Mouse (Mus musculus) layer of hippocampus, postnatal 25 days (tissue): ENCODE measurements around the gene Lgi1. TPM values are rescaled to one million over a fixed set of nuclear protein-coding genes. Genes with fewer than 3 reads are reported as not detected.
A peak's percentile ranks its signal among the peaks of the same experiment; 100 is the strongest.

Experiments used
- DNase-seq, 2 experiments: peaks; one replicate each; pipeline ENCODE4 v3.0.0; 2022; ENCODE audit warnings: mixed read lengths in 2 of 2, low spot score in 1 of 2; ENCODE audit errors: extremely low spot score in 1 of 2
- total RNA-seq, 2 experiments: library from RNA; stranded (reverse); gene quantifications; 2 replicates each; pipeline ENCODE4 v1.2.3; 2021

Gene Lgi1
- total RNA-seq, 2 experiments from 2014 or later = 181 to 207 TPM

- peak in 1 of 2 experiments; percentile 53 for DNase-seq
Observed at GRCm38 (mm10) chr19:38324147-38325028, 60.1 kb downstream of the Lgi1 start.

GRCm38 (mm10) chr19:38325029-38325398, 60.7 kb downstream of the Lgi1 start:
- DNase-seq = no peak

- no peak for DNase-seq
Observed at GRCm38 (mm10) chr19:38325854-38326253, 61.5 kb downstream of the Lgi1 start.

GRCm38 (mm10) chr19:38327002-38327401, 62.7 kb downstream of the Lgi1 start:
- DNase-seq = no peak

- no peak for DNase-seq
Observed at GRCm38 (mm10) chr19:38328010-38328409, 63.7 kb downstream of the Lgi1 start.

- DNase-seq = no peak
Observed at GRCm38 (mm10) chr19:38329257-38329656, 64.9 kb downstream of the Lgi1 start.

- DNase-seq = no peak
Observed at GRCm38 (mm10) chr19:38331072-38331471, 66.7 kb downstream of the Lgi1 start.

- no peak for DNase-seq
Observed at GRCm38 (mm10) chr19:38332245-38332644, 67.9 kb downstream of the Lgi1 start.

GRCm38 (mm10) chr19:38332820-38333219, 68.5 kb downstream of the Lgi1 start:
- DNase-seq = no peak

- no peak for DNase-seq
Observed at GRCm38 (mm10) chr19:38336553-38336952, 72.2 kb downstream of the Lgi1 start.

- DNase-seq = no peak
Observed at GRCm38 (mm10) chr19:38337332-38337731, 73.0 kb downstream of the Lgi1 start.

GRCm38 (mm10) chr19:38339734-38340133, 75.4 kb downstream of the Lgi1 start:
- DNase-seq = no peak

GRCm38 (mm10) chr19:38343246-38343645, 78.9 kb downstream of the Lgi1 start:
- DNase-seq = no peak

- DNase-seq = no peak
Observed at GRCm38 (mm10) chr19:38348271-38349012, 84.1 kb downstream of the Lgi1 start.

GRCm38 (mm10) chr19:38349013-38349341, 84.6 kb downstream of the Lgi1 start:
- no peak for DNase-seq

- DNase-seq = no peak
Observed at GRCm38 (mm10) chr19:38351202-38351601, 86.9 kb downstream of the Lgi1 start.

GRCm38 (mm10) chr19:38351728-38352127, 87.4 kb downstream of the Lgi1 start:
- DNase-seq = no peak

- peak; percentile 11 to 33 for DNase-seq
Observed at GRCm38 (mm10) chr19:38352495-38353130, 88.3 kb downstream of the Lgi1 start.

- DNase-seq = no peak
Observed at GRCm38 (mm10) chr19:38354279-38354678, 89.9 kb downstream of the Lgi1 start.

GRCm38 (mm10) chr19:38354819-38355360, 90.6 kb downstream of the Lgi1 start:
- DNase-seq = no peak
